Mouse (Mus musculus) CD4-positive, CD25-positive, alpha-beta regulatory T cell, adult 4 months (primary cell): ENCODE results near the gene Med12l. TPM values are rescaled to one million over a fixed set of nuclear protein-coding genes. Genes with fewer than 3 reads are reported as not detected.
A peak's percentile ranks its signal among the peaks of the same experiment; 100 is the strongest.

ENCODE experiments used
- ATAC-seq: one replicate; pipeline ENCODE4 v1.8.0; 2017
- polyA plus RNA-seq, 2 experiments: library from polyadenylated mRNA; unstranded; fragments of 100-300 nt; shearing (Covaris generic); gene quantifications; one replicate each; pipeline ENCODE4 v1.2.1; 2017

Med12l gene
- polyA plus RNA-seq, 2 experiments from 2014 or later, result 0.50 to 0.61 TPM

GRCm38 (mm10) chr3:59194099-59194498 is 188.5 kb downstream of the Med12l start:
- ATAC-seq, result no peak

GRCm38 (mm10) chr3:59194938-59195337 is 189.3 kb downstream of the Med12l start, which contains the start of gene Gpr87:
Gpr87 (minus strand) TSS chr3:59195104.
- ATAC-seq, result no peak

GRCm38 (mm10) chr3:59197329-59197948 is 191.8 kb downstream of the Med12l start:
- ATAC-seq, result no peak

- ATAC-seq, result peak; percentile 69
These were observed 198.3 kb downstream of the Med12l start for GRCm38 (mm10) chr3:59203802-59204520.

GRCm38 (mm10) chr3:59204719-59205503 is 199.3 kb downstream of the Med12l start:
- ATAC-seq, result no peak

- peak; percentile 34 for ATAC-seq
These were observed 200.3 kb downstream of the Med12l start for GRCm38 (mm10) chr3:59205941-59206340.

GRCm38 (mm10) chr3:59208650-59209548 is 203.3 kb downstream of the Med12l start:
- ATAC-seq, result peak; percentile 72

- no peak for ATAC-seq
These were observed 204.5 kb downstream of the Med12l start for GRCm38 (mm10) chr3:59210089-59210488.

GRCm38 (mm10) chr3:59210727-59211126 is 205.1 kb downstream of the Med12l start, which contains the start of gene P2ry13:
P2ry13 (minus strand) TSS chr3:59210882.
- no peak for ATAC-seq

- no peak for ATAC-seq
These were observed 206.2 kb downstream of the Med12l start for GRCm38 (mm10) chr3:59211784-59212183.

- ATAC-seq, result no peak
These were observed 206.8 kb downstream of the Med12l start for GRCm38 (mm10) chr3:59212404-59212803.

GRCm38 (mm10) chr3:59217211-59217610 is 211.6 kb downstream of the Med12l start:
- no peak for ATAC-seq

- no peak for ATAC-seq
These were observed 213.7 kb downstream of the Med12l start for GRCm38 (mm10) chr3:59219326-59219725.

- no peak for ATAC-seq
These were observed 216.7 kb downstream of the Med12l start for GRCm38 (mm10) chr3:59222303-59222702.

GRCm38 (mm10) chr3:59225411-59225810 is 219.8 kb downstream of the Med12l start:
- no peak for ATAC-seq

GRCm38 (mm10) chr3:59227696-59228095 is 222.1 kb downstream of the Med12l start:
- no peak for ATAC-seq

GRCm38 (mm10) chr3:59228730-59229551 is 223.3 kb downstream of the Med12l start:
- ATAC-seq, result peak; percentile 60

GRCm38 (mm10) chr3:59230912-59231311 is 225.3 kb downstream of the Med12l start:
- ATAC-seq, result no peak

GRCm38 (mm10) chr3:59234878-59235277 is 229.3 kb downstream of the Med12l start:
- peak; percentile 81 for ATAC-seq

GRCm38 (mm10) chr3:59243384-59243783 is 237.8 kb downstream of the Med12l start:
- ATAC-seq, result no peak

GRCm38 (mm10) chr3:59248031-59248430 is 242.4 kb downstream of the Med12l start:
- no peak for ATAC-seq
